ENCODE assay signal across 24 mouse cellular contexts in the genomic region with DNA sequence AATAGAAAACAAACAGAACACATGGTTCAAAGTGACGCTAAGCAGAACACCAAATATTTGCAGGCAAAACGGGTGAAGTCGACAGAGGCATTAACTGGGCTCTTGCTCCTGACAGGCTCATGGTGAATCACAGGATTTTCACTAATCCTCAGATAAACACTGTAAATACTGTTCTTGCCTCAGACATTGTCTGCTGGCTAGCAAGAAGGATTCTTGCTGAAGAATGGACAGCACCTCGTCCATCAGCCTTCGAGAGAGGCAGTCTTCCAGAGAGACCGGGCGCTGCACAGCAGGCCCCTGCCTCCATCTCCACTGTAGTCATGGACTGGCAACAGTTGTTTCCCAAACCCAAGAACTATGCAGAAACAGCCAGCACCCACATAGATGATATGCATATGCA.
DNase-seq lines count a peak whose midpoint lies in the region; ATAC-seq and TF ChIP-seq lines count a peak whose summit lies in the region.
"Had no signal": no experiment of that assay in that cellular context is flagged by ENCODE, and none has a peak within 500 bp of the region (broad histone marks: within the 10 kb centered on the region; RNA-seq: fewer than 3 reads in every experiment).

No protein-coding gene starts in this region.

- no peak for TF ChIP-seq EP300 in heart, adult 2 months (IDR thresholded peaks at IDR 0.05; ENCODE audit: insufficient read depth, low read depth, low read length)

- no peak for TF ChIP-seq CTCF in heart, adult 2 months (IDR thresholded peaks at IDR 0.05)

- no peak overlapping the region for H3K4me3 ChIP-seq in heart, embryonic 10.5 days
- H3K4me3 ChIP-seq in heart, adult 2 months, result no peak overlapping the region
- no peak overlapping the region for H3K4me3 ChIP-seq in lung, embryonic 15.5 days
- H3K4me3 ChIP-seq in limb, embryonic 10.5 days, result no peak overlapping the region
- H3K4me3 ChIP-seq: embryonic facial prominence, embryonic 15.5 days; erythroblast, embryonic 14.5 days; forebrain, embryonic 10.5 days; heart, embryonic 13.5 days; hindbrain, embryonic 12.5 days had no signal

- intact Hi-C loops in heart, adult 2 months (cut with DNase I), result no loop called here

- no peak for TF ChIP-seq POLR2A in heart, adult 2 months (IDR thresholded peaks at IDR 0.05; ENCODE audit: insufficient read depth, low read depth, low read length)

- H3K4me1 ChIP-seq in heart, embryonic 10.5 days, result peaks cover 88% of the 10 kb centered on the region
- H3K4me1 ChIP-seq in heart, adult 2 months (ENCODE audit: control insufficient read depth, insufficient read depth, low read length), result peaks cover 3% of the 10 kb centered on the region
- peaks cover 50% of the 10 kb centered on the region for H3K4me1 ChIP-seq in lung, embryonic 15.5 days
- H3K4me1 ChIP-seq in limb, embryonic 10.5 days, result peaks cover 87% of the 10 kb centered on the region

- DNase-seq in heart, embryonic 10.5 days (ENCODE audit: low spot score), result no peak
- DNase-seq in heart, adult 2 months, result no peak
- DNase-seq in lung, postnatal 14 days, result no peak
- peak; percentile 37 for DNase-seq in NIH3T3 (ENCODE audit: low read depth)
- DNase-seq in limb, embryonic 10.5 days (ENCODE audit: low spot score), result no peak
- no peak for DNase-seq in frontal cortex, adult 2 months (ENCODE audit: extremely low spot score in 1 of 2, low spot score in 1 of 2)
- no peak for DNase-seq in thymus, postnatal 0 days (ENCODE audit: low spot score)
- DNase-seq: adrenal gland, adult 2 months; adrenal gland, postnatal 25 days; B cell, adult 2 months; cerebellum, adult 18-20 months; cerebellum, adult 9-11 months; cerebellum, postnatal 36 days; gastrocnemius, postnatal 10 days; heart, adult 18-20 months; heart, postnatal 4 days had no signal

- H3K4me2 ChIP-seq in lung, embryonic 15.5 days, result no peak overlapping the region
- H3K4me2 ChIP-seq: embryonic facial prominence, embryonic 15.5 days; heart, embryonic 13.5 days; hindbrain, embryonic 12.5 days had no signal

- no peak for ATAC-seq in lung, embryonic 15.5 days (ENCODE audit: borderline replicate concordance, extremely low read depth, low FRiP score, low TSS enrichment)
- ATAC-seq: forebrain, embryonic 14.5 days; hindbrain, embryonic 16.5 days had no signal

- no peaks in the 10 kb centered on the region for H3K9me3 ChIP-seq in heart, embryonic 10.5 days
- H3K9me3 ChIP-seq in lung, embryonic 15.5 days, result no peaks in the 10 kb centered on the region
- H3K9me3 ChIP-seq in limb, embryonic 10.5 days (replicated peaks), result no peaks in the 10 kb centered on the region
- H3K9me3 ChIP-seq: embryonic facial prominence, embryonic 15.5 days; heart, embryonic 13.5 days; hindbrain, embryonic 12.5 days had no signal

- H3K27me3 ChIP-seq in heart, embryonic 10.5 days (ENCODE audit: insufficient read depth, poor library complexity, severe bottlenecking), result no peaks in the 10 kb centered on the region
- H3K27me3 ChIP-seq in heart, adult 2 months (ENCODE audit: control insufficient read depth, insufficient read depth, low read length), result no peaks in the 10 kb centered on the region
- no peaks in the 10 kb centered on the region for H3K27me3 ChIP-seq in lung, embryonic 15.5 days
- H3K27me3 ChIP-seq in limb, embryonic 10.5 days (ENCODE audit: low read depth, poor library complexity, severe bottlenecking), result no peaks in the 10 kb centered on the region
- H3K27me3 ChIP-seq: embryonic facial prominence, embryonic 15.5 days; heart, embryonic 13.5 days; hindbrain, embryonic 12.5 days had no signal

- no peaks in the 10 kb centered on the region for H3K36me3 ChIP-seq in heart, embryonic 10.5 days
- H3K36me3 ChIP-seq in heart, adult 2 months (ENCODE audit: control insufficient read depth, insufficient read depth, low read length), result no peaks in the 10 kb centered on the region
- H3K36me3 ChIP-seq in lung, embryonic 15.5 days, result no peaks in the 10 kb centered on the region
- H3K36me3 ChIP-seq in limb, embryonic 10.5 days, result peaks cover 12% of the 10 kb centered on the region
- H3K36me3 ChIP-seq: embryonic facial prominence, embryonic 15.5 days; heart, embryonic 13.5 days; hindbrain, embryonic 12.5 days had no signal

- WGBS in heart, embryonic 10.5 days, result 54% methylated on average over 7 of the region's 7 CpGs
- 84% methylated on average over 7 of the region's 7 CpGs for WGBS in heart, adult 2 months
- 40% methylated on average over 7 of the region's 7 CpGs for WGBS in lung, embryonic 15.5 days
- WGBS in limb, embryonic 10.5 days, result 63% methylated on average over 7 of the region's 7 CpGs

- H3K9ac ChIP-seq in heart, adult 2 months (ENCODE audit: low read depth, low read length), result no peak overlapping the region
- H3K9ac ChIP-seq in lung, embryonic 15.5 days, result no peak overlapping the region
- H3K9ac ChIP-seq: embryonic facial prominence, embryonic 15.5 days; heart, embryonic 13.5 days; hindbrain, embryonic 12.5 days had no signal

- no peaks in the 10 kb centered on the region for H3K79me2 ChIP-seq in heart, adult 2 months (replicated peaks; ENCODE audit: control insufficient read depth, insufficient read depth, low read length)

- peak overlapping the region; percentile 79; the same call in 1 of the 2 replicates for H3K27ac ChIP-seq in heart, embryonic 10.5 days
- H3K27ac ChIP-seq in heart, adult 2 months, result no peak overlapping the region
- H3K27ac ChIP-seq in lung, embryonic 15.5 days, result 0 out of 2 replicates have a peak overlapping the region, but pooled peaks have one; percentile 16
- H3K27ac ChIP-seq in limb, embryonic 10.5 days, result peak overlapping the region; percentile 15; the same call in 1 of the 2 replicates
- H3K27ac ChIP-seq: embryonic facial prominence, embryonic 15.5 days; forebrain, embryonic 10.5 days; hindbrain, embryonic 12.5 days had no signal
